Mouse (Mus musculus): ENCODE data around the gene Cxcr2.
"Not testable (repeated sequence)": the region's sequence is repeated elsewhere in the genome, so short reads cannot be mapped to it uniquely, and the experiment has no call there.

Cxcr2 gene

DNA sequence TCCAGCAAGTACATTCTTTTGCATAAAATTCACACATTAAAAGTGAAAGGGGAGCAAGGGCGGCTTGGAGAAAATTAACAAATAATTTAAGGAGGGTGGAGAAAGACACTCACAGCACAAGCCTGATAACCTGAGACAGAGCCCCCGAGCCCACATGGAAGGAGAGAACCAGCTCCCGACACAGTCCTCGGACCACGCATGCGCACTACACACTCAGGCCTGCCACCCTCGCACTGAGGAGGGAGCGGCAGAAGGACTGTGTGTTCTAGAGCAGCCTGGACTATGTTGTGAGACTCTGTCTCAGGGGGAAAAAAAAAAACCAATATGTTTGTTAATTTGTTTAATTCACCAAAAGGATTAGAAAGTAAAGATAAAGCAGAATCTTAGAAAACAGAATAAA, 12.0 kb upstream of the Cxcr2 start:
- DNase-seq (ENCODE audit: low spot score), result no peak

DNA sequence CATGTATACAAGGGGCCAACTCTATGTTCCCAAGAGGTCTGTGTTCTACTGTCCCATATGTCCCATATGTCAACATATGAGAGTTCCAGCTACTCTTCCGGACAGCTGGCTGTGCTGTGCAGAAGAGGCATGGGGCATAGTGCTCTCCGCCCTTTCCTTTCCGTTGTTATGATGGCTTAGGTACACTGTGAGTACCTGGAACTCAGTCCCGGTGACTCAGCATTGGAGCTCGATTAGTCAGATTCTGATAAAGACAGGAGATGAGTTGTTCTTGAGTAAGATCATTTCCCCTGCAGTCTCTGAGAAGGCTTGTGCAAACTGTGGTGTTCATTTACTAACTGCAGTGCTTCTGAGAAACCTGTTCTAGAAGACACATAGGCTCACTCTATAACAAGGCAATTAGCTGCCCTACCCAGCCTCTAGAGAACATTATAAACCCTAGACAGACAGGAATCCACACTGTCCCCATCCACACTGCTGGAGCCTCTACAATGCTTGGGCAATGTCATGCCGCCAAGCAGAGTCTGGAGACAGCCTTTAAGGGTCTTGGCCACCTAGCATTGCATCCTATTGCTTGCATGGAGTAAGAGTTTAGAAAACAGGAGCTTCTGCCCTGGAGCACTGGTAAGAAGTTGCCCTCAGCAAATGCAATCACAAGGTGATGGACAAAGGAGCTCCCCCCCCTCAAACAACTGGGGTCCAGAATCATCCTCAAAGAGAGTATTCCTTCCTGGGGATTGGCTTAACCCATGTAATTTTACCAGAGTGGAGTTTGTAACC, 4.5 kb upstream of the Cxcr2 start:
- DNase-seq (ENCODE audit: low spot score), result no peak

GRCm38 (mm10) chr1:74150101-74150500, 3.7 kb upstream of the Cxcr2 start:
- no peak for DNase-seq (ENCODE audit: low spot score)

DNA sequence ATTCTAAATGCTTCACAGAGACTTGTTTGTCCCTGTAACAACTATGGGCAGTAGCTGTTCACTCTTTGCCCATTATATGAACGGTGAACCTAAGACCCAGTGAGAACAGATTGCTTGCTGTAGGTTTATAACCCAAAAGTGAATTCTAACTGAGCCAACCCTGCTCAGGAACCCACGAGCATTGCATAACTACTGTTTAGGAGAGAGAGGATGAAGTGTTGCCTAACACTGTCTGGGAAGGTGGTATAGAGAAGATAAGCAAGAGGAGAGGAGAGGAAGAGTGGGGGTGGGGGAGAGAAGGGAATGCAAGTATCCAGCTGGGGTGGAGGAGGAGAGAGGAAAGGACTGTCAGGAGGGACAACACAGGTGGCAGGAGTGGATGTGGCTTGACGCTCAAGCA, 2.7 kb upstream of the Cxcr2 start:
- DNase-seq (ENCODE audit: low spot score), result no peak

DNA sequence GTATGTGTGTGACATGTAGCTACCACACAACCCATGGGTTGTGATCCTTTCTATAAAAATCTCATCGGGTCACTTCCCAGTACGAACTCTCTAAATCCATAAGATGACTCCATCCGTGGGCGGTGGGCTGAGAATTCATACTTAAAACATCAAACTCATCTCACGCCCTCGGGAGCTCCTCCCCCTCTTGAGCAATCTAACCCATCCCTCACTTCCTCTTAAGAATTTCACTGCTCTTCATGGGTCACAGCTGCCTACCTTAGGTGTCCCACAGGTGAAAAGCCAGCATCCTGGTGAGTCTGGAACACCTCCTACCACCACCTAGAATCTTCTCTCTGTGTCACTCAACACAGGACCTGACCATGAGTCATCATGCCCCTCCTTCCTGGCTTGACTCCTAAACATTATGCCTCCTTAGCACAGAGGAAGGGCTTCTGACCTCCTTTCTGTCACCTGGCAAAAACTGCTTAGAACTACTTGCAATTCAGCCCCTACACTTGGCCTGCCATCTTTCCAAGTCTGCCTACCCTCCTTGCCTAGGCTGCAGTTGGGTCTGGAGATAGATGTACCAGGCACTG, 1.7 kb downstream of the Cxcr2 start:
- DNase-seq (ENCODE audit: low spot score), result no peak

DNA sequence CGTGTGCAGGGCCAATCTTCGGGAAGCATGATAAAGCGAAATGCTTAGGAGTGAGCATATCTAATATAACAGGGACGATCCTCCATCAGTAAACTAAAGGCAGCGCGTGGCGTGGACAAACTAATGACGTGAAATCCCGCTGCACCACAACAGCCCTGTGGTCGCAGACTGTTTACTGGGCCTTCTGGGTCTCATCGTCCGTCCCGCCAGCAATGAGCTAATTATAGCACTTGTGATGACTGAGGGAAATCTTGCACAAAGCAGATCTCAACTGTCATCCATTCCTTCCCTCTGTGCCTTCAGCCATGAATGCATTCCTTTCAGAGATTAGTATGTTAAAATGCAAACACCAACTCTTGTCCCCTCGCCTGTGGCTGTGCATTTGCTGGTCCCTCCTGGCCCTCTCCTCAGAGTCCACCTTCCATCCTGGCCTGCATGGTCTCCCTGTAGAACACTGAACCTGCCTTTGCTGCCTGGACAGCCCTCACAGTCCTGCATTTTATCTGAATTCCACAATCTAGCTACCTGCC, 2.7 kb downstream of the Cxcr2 start:
- no peak for DNase-seq (ENCODE audit: low spot score)

DNA sequence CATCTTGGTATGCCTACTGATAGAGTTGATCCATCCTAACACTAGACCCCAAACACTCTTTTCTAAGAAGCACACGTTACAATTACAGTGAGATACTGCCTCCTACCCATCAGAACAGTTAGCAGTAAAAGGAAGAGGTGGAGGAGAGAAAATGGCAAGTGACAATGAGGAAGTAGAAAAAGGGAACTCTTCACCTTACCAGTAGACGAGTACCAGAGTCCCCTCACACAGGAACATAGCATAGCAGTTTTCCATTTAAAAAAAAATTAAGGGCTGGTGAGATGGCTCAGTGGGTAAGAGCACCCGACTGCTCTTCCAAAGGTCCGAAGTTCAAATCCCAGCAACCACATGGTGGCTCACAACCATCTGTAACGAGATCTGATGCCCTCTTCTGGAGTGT, 5.8 kb downstream of the Cxcr2 start:
- not testable (repeated sequence) for DNase-seq (ENCODE audit: low spot score)

- no peak for DNase-seq (ENCODE audit: low spot score)
These were observed 6.2 kb downstream of the Cxcr2 start for GRCm38 (mm10) chr1:74160036-74160435.

GRCm38 (mm10) chr1:74167136-74167535, 13.3 kb downstream of the Cxcr2 start:
- no peak for DNase-seq (ENCODE audit: low spot score)

GRCm38 (mm10) chr1:74169721-74170120, 15.9 kb downstream of the Cxcr2 start:
- no peak for DNase-seq (ENCODE audit: low spot score)

DNA sequence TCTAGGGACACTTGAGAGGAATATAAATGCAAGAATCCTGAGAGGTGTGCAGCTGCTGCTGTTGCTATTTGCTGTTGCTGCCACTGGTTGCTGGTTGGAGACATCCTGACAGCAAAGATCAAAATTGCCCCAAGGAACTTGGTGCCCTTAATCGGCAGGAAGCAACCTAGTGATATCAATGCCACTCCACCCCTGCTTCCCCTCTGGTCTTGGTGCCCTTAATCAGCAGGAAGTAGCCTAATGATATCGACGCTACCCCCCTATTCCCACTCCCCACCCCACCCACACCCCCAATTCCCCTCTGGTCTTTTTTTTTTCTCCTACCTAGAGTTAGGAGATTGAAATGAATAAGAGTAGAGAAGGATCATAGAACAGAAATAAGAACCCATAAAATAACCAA, 18.9 kb downstream of the Cxcr2 start:
- DNase-seq (ENCODE audit: low spot score), result no peak

- DNase-seq (ENCODE audit: low spot score), result no peak
These were observed 21.9 kb downstream of the Cxcr2 start for GRCm38 (mm10) chr1:74175731-74176130.

- no peak for DNase-seq (ENCODE audit: low spot score)
These were observed 24.8 kb downstream of the Cxcr2 start for GRCm38 (mm10) chr1:74178618-74179017.

DNA sequence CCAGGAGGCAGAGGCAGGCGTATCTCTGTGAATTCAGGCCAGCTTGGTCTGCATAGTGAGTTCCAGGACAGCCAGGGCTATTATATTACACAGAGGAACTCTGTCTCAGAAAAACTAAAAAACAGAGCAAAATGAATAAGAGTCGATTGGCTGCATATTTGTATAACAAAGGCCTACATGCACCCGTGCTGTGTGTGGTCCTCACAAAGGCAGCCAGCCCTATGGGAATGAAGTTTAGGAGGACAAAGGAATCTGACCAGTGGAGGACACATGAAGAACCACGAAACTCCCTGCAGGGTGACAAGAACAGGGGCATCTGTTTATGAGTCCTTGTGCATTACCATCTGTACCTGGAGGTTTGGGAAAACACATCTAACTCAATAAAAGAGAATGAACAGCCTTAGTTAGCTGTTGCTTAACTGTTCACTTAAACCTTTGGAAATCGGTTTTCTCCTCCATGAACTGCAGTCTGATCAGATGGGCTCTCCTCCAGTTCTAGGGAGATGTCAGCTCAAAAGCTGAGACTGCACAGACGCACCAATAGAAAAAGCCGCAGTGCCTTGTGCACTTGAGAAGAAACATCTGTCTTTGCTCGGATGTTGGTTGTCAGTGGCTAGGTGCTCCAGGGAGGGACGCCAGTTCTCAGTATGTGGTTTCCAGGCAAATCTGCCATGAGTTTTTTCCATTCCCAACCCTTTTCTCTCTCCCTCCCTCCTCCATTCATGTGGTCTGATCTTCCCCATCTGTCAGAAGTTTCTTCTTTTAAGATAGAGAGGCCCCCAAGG, 26.0 kb downstream of the Cxcr2 start:
- no peak for DNase-seq (ENCODE audit: low spot score)

- no peak for DNase-seq (ENCODE audit: low spot score)
These were observed 27.7 kb downstream of the Cxcr2 start for GRCm38 (mm10) chr1:74181462-74181861.

- no peak for DNase-seq (ENCODE audit: low spot score)
These were observed 29.2 kb downstream of the Cxcr2 start for GRCm38 (mm10) chr1:74183006-74183405.

- DNase-seq (ENCODE audit: low spot score), result no peak
These were observed 36.7 kb downstream of the Cxcr2 start for GRCm38 (mm10) chr1:74190471-74190870.

DNA sequence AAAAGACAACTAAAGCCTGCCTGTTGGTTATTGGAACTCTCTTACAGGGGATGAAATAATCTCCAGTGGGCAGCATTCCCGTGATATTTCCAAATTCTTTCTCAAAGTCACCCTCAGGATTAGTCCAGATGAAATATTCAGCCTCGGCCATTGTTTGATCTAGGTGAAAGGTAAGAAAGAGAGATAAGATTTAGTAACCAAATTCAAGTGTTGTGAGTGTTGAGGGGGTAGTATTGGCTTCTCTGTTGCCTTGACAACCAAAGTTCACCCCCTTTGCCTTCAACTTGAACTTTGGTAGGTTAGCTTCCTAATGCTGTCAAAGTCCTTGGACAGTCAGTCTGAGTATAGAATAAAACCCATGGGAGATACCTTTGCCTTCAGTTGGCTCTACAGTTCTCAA, 38.9 kb downstream of the Cxcr2 start:
- no peak for DNase-seq (ENCODE audit: low spot score)

GRCm38 (mm10) chr1:74194445-74194844, 40.7 kb downstream of the Cxcr2 start, which contains the start of gene Cxcr1:
TSS of gene Cxcr1 (minus strand) at chr1:74194631.
- no peak for DNase-seq (ENCODE audit: low spot score)

GRCm38 (mm10) chr1:74195961-74196360, 42.2 kb downstream of the Cxcr2 start:
- DNase-seq (ENCODE audit: low spot score), result no peak

DNA sequence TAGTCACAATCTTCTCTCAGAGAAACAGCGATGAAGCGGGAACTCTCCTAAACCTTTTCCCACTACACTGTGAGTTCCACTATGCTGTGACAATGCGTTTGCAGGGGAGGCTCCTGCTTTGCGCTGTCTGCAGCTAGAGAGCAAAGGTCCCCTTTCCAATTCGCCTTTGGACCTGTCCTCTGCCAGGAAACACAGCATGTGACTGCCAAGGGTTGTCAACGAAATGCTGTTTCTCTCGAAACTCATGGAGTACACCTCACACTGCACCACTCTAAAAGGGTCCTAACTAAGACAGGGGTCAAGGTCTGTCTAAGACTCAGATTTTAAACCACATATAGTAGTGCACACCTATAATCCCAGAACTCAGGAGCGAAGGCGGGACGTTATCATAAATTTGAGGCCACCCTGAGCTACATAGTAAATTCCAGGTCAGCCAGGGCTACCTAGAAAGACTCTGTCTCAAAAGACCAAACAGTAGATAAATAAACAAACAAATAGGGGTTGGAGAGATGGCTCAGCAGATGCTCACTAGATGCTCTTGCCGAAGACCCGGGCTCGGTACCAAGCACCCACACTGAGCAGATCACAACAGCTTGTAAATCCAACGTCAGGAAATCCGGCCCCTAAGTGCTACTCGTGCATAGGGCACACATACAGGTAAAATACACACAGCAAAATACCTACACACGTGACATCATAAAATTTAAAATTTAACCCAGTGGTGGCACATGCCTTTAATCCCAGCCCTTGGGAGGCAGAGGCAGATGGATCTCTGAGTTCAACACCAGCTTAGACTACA, 43.0 kb downstream of the Cxcr2 start:
- DNase-seq (ENCODE audit: low spot score), result no peak

Measured in ovary, postnatal 36 days (tissue).